Mouse (Mus musculus) gastrocnemius, postnatal 14 days (tissue): ENCODE results near the gene Endov. TPM values are rescaled to one million over a fixed set of nuclear protein-coding genes. Genes with fewer than 3 reads are reported as not detected.

ENCODE experiments used
- DNase-seq: peaks from one replicate; pipeline ENCODE4 v3.0.0; 2021; ENCODE audit warnings: mixed read lengths
- intact Hi-C: fragments of 180-260 bp; cut with DNase I; formaldehyde crosslinking; loops from one replicate; pipeline ENCODE4 v1.15.1; 2025; ENCODE audit warnings: low total_unique reads
- total RNA-seq, 2 experiments: library from RNA; stranded (reverse); gene quantifications; 2 replicates each; pipeline ENCODE4 v1.2.3; 2021

Gene Endov
- total RNA-seq, 2 experiments from 2014 or later = 7.3 to 8.7 TPM

DNA sequence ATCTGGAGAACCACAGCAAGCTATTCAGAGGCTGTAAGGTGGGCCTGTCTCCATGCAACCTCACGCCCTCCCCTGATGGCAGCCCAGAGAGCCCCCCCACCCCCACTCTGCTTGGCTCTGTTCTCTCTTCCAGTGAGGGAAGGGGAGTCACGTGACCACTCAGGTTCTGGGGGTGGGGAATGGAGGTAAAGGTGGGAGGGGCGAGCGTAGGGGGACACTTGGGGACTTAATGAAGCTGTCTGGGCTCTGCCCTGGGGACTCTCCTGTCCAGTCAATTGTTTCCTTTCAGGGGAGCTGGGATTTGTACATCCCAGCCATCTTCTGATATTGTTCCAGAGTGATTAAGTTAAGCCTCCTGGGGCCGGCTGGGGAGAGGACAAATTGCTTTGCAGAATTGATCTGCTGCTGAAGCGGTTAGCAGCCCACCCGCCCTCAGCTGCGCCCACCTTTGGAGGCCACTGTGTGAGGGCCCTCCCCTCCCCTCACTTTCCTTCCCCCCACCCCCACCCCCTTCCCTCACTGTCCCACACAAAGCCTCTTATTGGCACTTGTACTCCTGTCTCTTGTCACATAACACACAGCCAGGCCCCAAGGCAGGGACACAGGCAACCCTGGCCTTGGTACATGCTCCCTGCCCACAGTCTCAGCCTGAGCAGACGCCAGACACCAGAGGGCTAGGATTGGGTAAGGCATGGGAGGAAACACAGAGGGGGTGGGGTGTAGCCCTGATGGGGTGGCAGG, 67.9 kb downstream of the Endov start:
- DNase-seq = no peak
- intact Hi-C loops = no loop called here

Other genes starting within 250 kb of the Endov start
- gene Gaa, start 223.5 kb upstream of the Endov start, total RNA-seq = 10 to 100 TPM; 79.1 to 81.6 TPM
- 10 to 100 TPM; 43.8 to 52.4 TPM for gene Eif4a3, start 191.3 kb upstream of the Endov start, total RNA-seq
- gene Card14, start 183.6 kb upstream of the Endov start, total RNA-seq = 1 to 10 TPM in 1 of 2 experiments, under 1 TPM in 1; 0.64 to 1.3 TPM
- 1 to 10 TPM; 3.2 to 4.5 TPM for gene Sgsh, start 135.8 kb upstream of the Endov start, total RNA-seq
- 1 to 10 TPM; 2.7 to 2.9 TPM for gene Slc26a11, start 135.8 kb upstream of the Endov start, total RNA-seq
- gene Rnf213, start 98.2 kb upstream of the Endov start, total RNA-seq = 1 to 10 TPM; 5.4 to 7.4 TPM
- gene Nptx1, start 56.4 kb downstream of the Endov start, total RNA-seq = under 1 TPM; 0.35 to 0.40 TPM
- 10 to 100 TPM; 25.7 to 26.9 TPM for gene Rptor, start 111.6 kb downstream of the Endov start, total RNA-seq